Mouse (Mus musculus) C2C12 (cell line): ENCODE results near the gene Mup20.
"Not testable (repeated sequence)": the region's sequence is repeated elsewhere in the genome, so short reads cannot be mapped to it uniquely, and the experiment has no call there.

Source experiments
- CTCF ChIP-seq: IDR thresholded peaks from one replicate; pipeline ENCODE4 v1.5.1; 2011; ENCODE audit not compliant: control insufficient read depth, insufficient read depth, insufficient read length
- FOSL1 ChIP-seq: IDR thresholded peaks from one replicate; pipeline ENCODE4 v1.8.0; 2011; ENCODE audit warnings: mild to moderate bottlenecking, low read length; ENCODE audit not compliant: poor library complexity, insufficient read depth, severe bottlenecking
- MAX ChIP-seq: IDR thresholded peaks from one replicate; pipeline ENCODE4 v1.6.1; 2011; ENCODE audit warnings: mild to moderate bottlenecking, control low read depth
- MYOD1 ChIP-seq: IDR thresholded peaks from one replicate; pipeline ENCODE4 v1.6.1; 2011; ENCODE audit warnings: low read depth; ENCODE audit not compliant: control insufficient read depth, insufficient read length
- USF1 ChIP-seq: IDR thresholded peaks from one replicate; pipeline ENCODE4 v1.6.1; 2011; ENCODE audit warnings: low read depth, mild to moderate bottlenecking, control low read depth, moderate library complexity

GRCm38 (mm10) chr4:62054780-62055179 is 822 bp upstream of the Mup20 start:
- TF ChIP-seq CTCF, MAX, FOSL1, MYOD1, USF1: not testable (repeated sequence)
